Mouse (Mus musculus): ENCODE data around the gene Rbm24.

The Rbm24 gene

DNA sequence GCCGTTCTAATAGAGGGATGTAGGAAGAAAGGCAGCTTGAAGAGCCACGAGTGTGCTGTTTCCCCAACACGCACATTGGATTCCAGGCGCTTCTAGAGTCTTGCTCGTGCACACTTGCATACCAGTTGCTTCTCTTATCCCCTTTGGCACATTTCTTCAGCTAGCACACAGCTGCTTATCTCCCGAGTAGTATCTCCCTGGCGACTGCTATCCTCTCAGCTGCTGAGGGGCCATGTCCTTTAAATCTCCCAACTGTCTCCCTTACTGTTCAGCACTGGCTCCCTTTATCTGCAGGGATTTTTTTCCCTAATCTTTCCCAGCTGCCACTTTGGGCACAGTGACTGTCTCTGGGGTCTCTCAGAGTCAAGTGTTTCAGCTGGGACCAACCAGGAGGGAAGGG, 25.8 kb downstream of the Rbm24 start:
- DNase-seq: no peak

DNA sequence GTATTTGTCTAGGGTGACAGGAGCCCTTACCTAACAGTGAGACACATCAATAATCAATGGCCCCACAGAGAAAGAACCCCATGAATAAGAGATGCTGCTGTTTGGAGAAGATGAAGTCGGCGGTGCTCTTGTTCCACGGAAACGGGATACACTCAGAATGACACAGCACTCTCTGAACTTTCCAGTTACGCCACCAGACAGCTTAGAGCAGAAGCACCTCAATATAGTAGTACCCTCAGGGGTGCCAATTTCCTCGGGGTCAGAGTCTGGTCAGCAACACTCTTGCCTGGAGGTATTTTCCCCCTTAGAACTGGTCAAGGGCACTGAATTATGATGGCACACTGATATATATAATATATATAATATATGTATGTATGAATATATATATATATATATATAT, 27.8 kb downstream of the Rbm24 start:
- no peak for DNase-seq

DNA sequence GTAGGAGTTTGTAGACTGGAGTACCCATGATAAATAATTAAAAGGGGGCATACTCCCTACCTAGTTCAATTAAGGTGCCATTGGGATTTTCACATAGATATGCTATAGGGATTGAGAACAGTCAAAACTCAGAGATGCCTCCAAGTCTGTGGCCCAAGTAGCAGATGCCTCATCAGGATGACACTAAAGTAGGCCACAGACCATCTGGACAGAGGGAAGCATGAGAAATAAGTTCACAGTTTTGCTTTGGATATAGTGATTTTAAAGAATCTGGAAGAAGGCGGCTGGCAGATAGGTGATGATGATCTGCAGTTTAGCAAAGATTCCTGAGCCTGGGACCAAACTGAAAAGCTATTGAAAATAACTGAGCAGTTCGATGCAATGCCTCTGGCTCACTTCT, 30.0 kb downstream of the Rbm24 start:
- DNase-seq: no peak

DNA sequence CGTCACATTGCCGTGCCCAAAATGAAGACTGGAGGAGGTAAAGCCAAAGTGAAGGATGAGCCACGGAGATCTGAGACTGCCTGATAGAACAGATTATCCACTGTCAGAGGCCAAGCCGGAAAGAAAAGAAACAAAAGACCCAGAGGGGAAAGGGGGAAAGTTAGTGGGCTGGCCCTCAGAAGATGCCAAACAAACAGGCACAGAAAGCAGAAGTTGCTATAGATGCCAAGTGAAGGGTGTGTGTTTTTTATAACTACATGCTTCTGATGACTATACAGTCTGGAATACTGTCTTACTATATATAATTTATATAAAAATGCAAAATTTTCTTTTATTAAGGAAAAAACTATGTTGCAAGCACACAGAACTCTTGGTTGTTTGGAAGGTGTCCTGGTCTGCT, 31.7 kb downstream of the Rbm24 start:
- DNase-seq: no peak

DNA sequence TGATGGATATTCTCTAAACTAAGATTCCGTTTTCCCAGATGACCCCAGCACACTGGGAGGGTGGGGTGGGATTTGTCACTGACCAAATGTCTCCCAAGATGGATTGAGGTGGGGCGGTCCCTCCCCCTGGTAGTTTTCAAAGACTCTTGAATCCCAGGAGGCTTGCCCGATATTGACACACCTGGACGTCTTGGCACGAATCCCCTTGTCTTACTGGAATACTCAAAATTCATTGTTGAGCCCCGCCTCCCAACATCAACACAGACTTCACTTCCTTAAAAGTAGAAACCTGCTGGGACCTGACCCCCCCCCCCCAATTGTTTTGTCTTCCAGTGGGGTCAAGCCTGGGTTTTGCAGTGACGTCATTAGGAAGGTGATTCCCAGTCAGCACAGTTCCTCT, 32.4 kb downstream of the Rbm24 start:
- DNase-seq: no peak

DNA sequence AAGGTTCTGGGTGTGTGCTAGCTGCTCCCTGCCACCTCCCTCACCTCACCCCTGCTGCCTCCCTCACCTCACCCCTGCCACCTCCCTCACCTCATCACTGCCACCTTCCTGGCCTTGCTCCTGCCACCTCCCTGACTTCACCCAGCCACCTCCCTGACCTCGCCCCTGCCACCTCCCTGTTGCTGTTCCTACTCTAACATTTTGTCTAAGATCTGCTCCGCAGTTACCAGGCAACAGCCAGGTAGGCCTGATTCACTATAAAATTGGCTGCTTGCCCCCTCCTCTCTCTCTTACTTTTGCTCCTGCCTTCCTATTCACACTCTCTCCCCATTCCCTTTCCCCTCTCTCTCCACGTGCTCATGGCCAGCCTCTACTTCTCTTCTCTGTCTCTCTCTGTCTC, 33.3 kb downstream of the Rbm24 start:
- DNase-seq: no peak

DNA sequence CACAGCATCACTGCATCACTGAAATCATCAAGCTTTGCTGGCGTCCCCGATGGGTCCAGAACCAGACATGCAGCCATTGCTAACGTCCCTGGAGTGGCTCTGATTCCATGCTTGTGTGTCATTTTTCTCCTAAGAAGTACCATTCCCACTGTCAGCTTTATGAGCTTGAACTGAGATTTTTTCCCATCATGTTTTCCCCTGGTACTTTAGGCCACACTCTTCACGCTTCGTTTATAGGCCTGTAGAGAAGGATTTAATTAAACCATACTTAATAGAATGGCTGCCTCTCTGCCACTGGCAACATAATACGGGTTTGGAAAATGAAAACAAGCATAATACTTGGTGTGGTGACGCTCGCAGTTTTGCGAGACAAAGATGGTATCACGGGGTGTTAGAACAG, 41.3 kb downstream of the Rbm24 start:
- no peak for DNase-seq

DNA sequence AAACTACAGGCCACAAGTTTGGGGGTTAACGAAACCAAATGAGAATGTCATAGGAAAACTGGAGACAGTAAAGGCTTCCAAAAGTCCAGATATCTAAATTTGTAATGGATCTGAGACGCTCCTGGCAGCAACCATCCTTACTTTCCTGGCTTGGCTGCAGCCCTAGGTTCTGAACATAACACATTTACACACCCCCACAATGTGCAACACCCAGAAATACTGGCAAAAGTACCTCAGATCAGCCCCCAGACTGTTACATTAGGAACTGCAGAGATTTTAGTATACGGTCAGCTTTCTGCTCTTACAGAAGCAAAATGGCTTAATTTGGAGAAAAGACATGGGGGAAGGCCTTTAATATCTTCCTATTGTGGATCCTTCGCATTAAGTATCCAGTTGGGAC, 44.0 kb downstream of the Rbm24 start:
- no peak for DNase-seq

DNA sequence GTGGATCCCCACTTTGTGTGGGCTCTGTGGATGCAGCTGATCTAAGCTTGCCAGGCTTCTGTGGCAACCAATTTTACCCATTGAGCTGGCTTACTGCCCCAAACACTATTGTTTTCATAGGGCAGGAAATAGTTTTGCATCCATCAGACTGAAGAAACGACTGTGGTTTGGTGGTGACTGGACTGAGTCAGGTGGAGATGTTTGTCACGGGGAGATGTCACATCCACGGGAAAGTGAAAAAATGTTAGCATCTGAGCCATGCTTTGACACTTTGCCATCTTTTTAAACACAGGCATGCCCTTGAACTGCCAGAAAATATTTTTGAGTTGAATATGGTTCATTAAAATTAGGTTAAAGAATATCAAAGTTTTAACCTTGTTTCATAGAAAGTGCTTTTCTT, 45.5 kb downstream of the Rbm24 start:
- DNase-seq: no peak

DNA sequence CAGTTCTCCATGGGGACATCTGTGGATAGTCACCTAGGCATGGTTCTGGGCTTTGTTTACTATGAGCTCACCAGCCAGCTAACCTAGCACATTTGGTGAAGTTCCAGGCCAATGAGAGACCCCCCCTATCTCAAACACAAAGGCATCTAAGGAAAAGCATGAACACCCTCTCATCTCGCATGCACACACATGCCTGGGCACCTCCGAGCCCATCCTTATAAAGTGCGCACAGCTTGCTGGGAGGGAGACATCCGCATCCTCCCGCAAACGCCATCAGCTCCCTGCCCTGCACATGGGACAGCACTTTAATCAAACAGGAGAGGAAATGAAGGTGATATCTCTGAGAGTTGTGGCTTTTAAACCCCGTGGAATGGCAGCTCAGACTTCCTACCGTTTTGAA, 50.0 kb downstream of the Rbm24 start:
- DNase-seq: no peak

DNA sequence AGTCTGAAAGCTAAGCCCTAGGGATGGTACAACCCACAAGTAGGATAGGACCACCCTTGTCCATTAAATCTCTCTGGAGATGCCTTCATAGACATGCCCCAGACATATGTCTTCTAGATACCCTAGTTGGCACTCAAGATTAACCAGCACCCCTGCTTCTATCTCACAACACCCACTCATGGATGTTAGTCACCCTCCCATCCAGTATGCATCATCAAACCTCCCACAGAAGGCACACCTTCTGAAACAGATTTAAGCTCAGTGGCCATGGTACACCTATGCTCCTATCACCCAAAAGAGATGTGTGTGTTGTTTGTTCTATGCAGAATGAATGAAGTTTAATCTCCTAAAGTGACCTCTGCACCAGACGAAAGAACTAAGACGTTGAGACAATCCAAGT, 51.3 kb downstream of the Rbm24 start:
- no peak for DNase-seq

Data from kidney, adult 11 months (tissue).